Mouse (Mus musculus): Measurements from ENCODE around the gene Mkln1.

GRCm38 (mm10) chr6:31524121-31524520, 125.6 kb downstream of the Mkln1 start:
- TF ChIP-seq GATA1 (IDR thresholded peaks at IDR 0.05; ENCODE audit: borderline replicate concordance, low read length), result no peak
- no peak for TF ChIP-seq FLI1 (IDR thresholded peaks at IDR 0.05; ENCODE audit: low read length)

Measured in megakaryocyte, embryonic 14.5 days (primary cell).